Mouse (Mus musculus) central nervous system, embryonic 14 days (tissue): ENCODE measurements around the gene Gatc. TPM values are rescaled to one million over a fixed set of nuclear protein-coding genes. Genes with fewer than 3 reads are reported as not detected.

Experiments
- polyA plus RNA-seq: library from polyadenylated mRNA; depleted of rRNA; stranded (reverse); fragments of >200 nt; gene quantifications from 2 replicates; pipeline ENCODE4 v1.2.3, GENCODE M21; 2012; rRNA removed

The Gatc gene
- 27.9 and 28.9 TPM in 2 replicates for polyA plus RNA-seq

GRCm38 (mm10) chr5:115340577-115341313 lies at the start of gene Gatc, which contains the start of gene Triap1:
TSS of gene Gatc (minus strand) at chr5:115341178.
TSS of gene Triap1 (plus strand) at chr5:115341225.

GRCm38 (mm10) chr5:115348546-115349224 lies 7.7 kb upstream of the Gatc start, which contains the start of gene Cox6a1:
TSS of gene Cox6a1 (minus strand) at chr5:115348981.

GRCm38 (mm10) chr5:115326875-115327609 lies 13.9 kb downstream of the Gatc start, which contains the start of gene Srsf9:
TSS of gene Srsf9 (plus strand) at chr5:115327177.

GRCm38 (mm10) chr5:115300792-115301614 lies 40.0 kb downstream of the Gatc start, which contains the start of gene Dynll1:
TSS of gene Dynll1 (minus strand) at chr5:115300999.

Other genes with a start within 250 kb of the Gatc start
- 0.19 and 0.20 TPM in 2 replicates for gene Gm10401, start 242.9 kb downstream of the Gatc start, polyA plus RNA-seq
- 29.9 and 30.9 TPM in 2 replicates for gene Acads, start 221.8 kb downstream of the Gatc start, polyA plus RNA-seq
- 46.4 and 52.1 TPM in 2 replicates for gene Unc119b, start 206.2 kb downstream of the Gatc start, polyA plus RNA-seq
- gene Mlec, start 183.0 kb downstream of the Gatc start, polyA plus RNA-seq, result 69.9 and 98.4 TPM in 2 replicates
- gene Cabp1, start 146.8 kb downstream of the Gatc start, polyA plus RNA-seq, result 37.2 and 51.3 TPM in 2 replicates
- 61.1 and 61.6 TPM in 2 replicates for gene Pop5, start 105.3 kb downstream of the Gatc start, polyA plus RNA-seq
- 191 and 195 TPM in 2 replicates for gene Rnf10, start 68.3 kb downstream of the Gatc start, polyA plus RNA-seq
- gene Coq5, start 61.5 kb downstream of the Gatc start, polyA plus RNA-seq, result 19.7 and 20.0 TPM in 2 replicates
- 859 and 994 TPM in 2 replicates for gene Dynll1, start 40.2 kb downstream of the Gatc start, polyA plus RNA-seq
- 118 and 124 TPM in 2 replicates for gene Srsf9, start 14.0 kb downstream of the Gatc start, polyA plus RNA-seq
- 27.5 and 28.2 TPM in 2 replicates for gene Triap1, start within 50 bp of the Gatc start, polyA plus RNA-seq
- 1,417 and 1,419 TPM in 2 replicates for gene Cox6a1, start 7.8 kb upstream of the Gatc start, polyA plus RNA-seq
- 198 and 249 TPM in 2 replicates for gene Msi1, start 88.4 kb upstream of the Gatc start, polyA plus RNA-seq
- not detected in 2 replicates for gene Pla2g1b, start 125.1 kb upstream of the Gatc start, polyA plus RNA-seq
- gene Sirt4, start 143.5 kb upstream of the Gatc start, polyA plus RNA-seq, result 71.3 and 77.1 TPM in 2 replicates
- 46.4 and 65.5 TPM in 2 replicates for gene Pxn, start 165.5 kb upstream of the Gatc start, polyA plus RNA-seq
- 2,099 and 2,123 TPM in 2 replicates for gene Rplp0, start 218.3 kb upstream of the Gatc start, polyA plus RNA-seq
- 44.5 and 48.6 TPM in 2 replicates for gene Gcn1l1, start 224.1 kb upstream of the Gatc start, polyA plus RNA-seq